Mouse (Mus musculus): ENCODE measurements around the gene Tnpo1.

Tnpo1 gene

GRCm38 (mm10) chr13:98924897-98925485, 1.2 kb downstream of the Tnpo1 start:
- no peak for DNase-seq

- DNase-seq = no peak
These were observed 3.4 kb downstream of the Tnpo1 start for GRCm38 (mm10) chr13:98922806-98923205.

DNA sequence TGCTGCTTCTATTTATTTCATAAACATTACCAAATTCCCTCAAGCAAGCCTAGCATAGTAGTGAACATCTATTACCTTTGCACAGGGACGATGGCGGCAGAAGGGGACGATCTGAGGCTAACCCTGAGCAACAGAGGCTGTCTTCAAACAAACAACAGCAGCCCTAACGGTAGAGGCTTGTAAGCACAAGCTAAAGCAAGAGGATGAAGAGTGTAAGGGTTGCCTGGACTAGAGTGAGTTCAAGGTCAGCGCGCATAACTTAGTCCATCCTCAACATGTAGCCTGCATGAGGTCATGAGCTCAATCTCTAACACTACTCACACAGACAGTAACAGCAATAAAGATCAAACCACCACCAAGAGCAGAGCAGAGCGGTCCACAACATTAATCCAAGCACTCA, 4.9 kb downstream of the Tnpo1 start:
- DNase-seq = no peak

DNA sequence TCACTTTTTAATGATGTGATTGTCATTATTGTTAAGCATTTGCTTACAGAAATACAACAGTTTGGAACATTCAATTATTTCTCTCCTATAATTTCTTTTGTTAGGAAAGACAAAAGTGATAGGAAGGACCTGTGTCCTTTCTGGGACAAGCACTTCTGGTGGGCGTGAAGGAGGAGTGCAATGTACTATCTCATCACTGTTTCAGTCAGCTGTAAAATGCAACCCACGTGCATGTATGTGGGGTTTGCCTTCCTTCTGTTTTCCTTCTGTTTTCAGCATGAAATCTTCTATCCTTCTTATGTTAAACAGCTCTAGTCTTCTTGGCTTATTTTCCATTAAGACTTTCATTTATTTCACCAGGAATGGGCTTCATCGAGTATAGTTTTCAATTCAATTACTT, 5.9 kb downstream of the Tnpo1 start:
- no peak for DNase-seq

- DNase-seq = no peak
These were observed 6.5 kb downstream of the Tnpo1 start for GRCm38 (mm10) chr13:98919695-98920094.

GRCm38 (mm10) chr13:98917851-98918250, 8.3 kb downstream of the Tnpo1 start:
- DNase-seq = no peak

DNA sequence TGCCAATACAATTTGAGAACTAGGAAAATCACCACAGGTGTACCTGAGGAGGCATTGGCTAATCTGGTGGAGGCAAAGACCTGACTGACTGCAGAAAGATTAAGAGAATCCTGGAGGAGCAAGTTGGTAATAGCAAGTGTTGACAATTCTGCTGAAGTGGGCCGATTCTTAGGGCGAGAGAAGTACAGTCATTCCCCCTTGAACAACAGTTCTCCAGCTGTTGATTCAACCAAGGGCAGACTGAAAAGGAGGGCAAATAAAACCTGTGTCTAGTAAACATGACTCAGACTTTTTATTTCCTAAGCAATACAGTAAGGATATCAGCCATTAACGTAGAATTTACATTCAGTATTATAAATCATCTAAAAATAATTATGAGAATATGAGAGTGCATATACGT, 10.6 kb downstream of the Tnpo1 start:
- DNase-seq = no peak

DNA sequence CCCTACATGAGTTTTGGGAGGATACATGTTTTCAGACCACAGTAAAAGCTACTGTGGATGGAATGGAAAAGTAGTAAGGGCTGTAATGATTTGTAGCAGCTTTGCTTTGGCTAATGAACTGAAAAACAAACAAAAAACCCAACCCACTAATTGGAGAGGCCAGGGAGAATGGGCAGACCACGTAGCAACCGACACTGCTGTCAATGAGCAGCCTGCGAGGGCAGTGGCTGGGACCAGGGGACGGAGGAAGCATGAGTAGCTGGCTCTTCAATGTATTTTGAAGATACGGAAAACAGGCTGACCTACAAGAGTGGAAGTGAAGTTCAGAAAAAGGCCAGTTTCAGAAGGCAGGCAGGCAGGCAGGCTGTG, 11.4 kb downstream of the Tnpo1 start:
- DNase-seq = no peak

- no peak for DNase-seq
These were observed 12.0 kb downstream of the Tnpo1 start for GRCm38 (mm10) chr13:98914010-98914843.

DNA sequence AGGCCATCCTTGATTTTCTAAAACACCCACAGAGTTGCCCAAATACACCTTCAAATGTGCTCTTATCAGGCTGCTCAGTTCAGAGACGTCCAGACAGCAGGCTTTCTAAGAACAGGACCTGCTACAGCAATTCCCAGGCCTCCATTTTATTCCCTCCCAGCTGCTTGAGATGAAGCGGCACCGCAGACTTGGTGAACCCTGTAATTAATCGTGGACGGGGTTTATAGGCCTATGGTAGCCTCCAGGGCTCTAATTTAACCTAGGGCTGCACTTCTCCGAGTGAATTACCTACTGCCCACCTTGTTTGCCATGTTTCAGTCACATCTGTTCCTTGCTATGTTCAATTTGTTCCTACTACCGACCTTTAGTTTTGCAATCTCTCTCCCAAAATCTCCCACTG, 13.0 kb downstream of the Tnpo1 start:
- DNase-seq = no peak

DNA sequence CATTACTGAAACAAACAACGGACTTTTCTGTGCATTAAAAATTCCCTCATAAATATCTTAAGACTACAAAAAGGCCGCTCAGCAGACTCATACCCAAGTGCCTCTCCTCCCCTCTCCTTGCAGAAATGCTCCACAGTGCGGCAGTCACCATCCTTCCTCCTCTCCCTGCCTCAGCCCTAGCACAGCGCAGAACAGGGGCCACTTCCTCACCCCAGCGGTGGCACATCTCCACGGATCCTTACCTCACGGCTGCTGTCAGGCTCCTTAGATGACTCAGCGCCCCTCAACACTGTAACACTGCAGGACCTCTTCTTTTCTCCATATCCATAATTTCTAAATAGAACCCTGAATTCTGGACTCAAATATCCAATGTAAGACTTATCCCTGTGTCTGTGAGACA, 13.6 kb downstream of the Tnpo1 start:
- DNase-seq = no peak

DNA sequence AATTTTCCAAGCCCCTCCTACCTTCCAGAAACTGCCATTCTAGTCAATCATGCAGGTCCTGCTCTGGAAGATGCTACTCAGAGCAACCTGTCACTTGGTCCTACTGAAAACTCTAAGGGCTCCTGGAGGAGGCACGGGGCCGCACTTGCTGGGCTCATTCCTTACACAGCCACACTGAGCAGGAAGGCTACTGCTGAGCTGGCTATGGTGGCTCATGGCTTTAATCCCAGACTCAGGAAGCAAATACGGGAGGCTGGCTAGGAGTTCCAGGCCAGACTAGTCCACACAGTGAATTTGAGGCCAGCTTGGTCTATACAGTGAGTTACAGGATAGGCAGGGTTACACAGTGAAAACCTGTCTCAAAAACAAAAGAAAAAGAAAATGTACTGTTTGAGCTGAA, 15.4 kb downstream of the Tnpo1 start:
- peak; percentile 44 for DNase-seq

- DNase-seq = no peak
These were observed 21.6 kb downstream of the Tnpo1 start for GRCm38 (mm10) chr13:98904608-98905007.

DNA sequence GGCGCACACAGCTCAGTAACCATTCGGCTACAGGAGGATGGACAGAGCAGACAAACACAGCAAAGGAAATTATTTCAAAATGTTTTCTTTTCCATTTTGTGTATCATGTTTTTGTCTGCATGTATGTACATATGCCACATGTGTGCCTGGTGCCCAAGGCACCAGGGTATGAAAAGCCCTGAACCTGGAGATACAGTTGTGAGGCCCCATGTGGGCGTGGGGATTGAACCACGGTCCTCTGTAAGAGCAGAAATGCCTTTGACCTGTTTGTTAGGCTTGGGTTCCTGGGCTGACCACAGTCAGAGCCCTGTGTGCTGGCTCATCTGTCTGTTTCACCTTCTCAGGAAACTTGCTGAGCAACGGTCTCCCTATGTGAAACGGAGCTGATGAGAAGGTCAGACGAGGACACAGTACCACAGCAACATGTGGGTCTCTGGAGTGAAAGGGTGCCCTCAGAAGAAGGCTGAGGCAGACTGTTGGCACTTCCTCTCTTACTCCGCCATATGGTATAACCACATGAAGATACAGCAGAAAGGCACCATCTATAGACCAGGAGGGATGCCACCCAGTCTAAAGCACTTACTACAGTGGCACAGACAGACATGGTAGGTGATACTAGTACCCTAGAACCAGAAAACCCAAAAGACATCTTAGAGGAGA, 23.7 kb downstream of the Tnpo1 start:
- no peak for DNase-seq

GRCm38 (mm10) chr13:98899550-98899949, 26.6 kb downstream of the Tnpo1 start:
- DNase-seq = no peak

- DNase-seq = no peak
These were observed 28.6 kb downstream of the Tnpo1 start for GRCm38 (mm10) chr13:98897577-98897976.

DNA sequence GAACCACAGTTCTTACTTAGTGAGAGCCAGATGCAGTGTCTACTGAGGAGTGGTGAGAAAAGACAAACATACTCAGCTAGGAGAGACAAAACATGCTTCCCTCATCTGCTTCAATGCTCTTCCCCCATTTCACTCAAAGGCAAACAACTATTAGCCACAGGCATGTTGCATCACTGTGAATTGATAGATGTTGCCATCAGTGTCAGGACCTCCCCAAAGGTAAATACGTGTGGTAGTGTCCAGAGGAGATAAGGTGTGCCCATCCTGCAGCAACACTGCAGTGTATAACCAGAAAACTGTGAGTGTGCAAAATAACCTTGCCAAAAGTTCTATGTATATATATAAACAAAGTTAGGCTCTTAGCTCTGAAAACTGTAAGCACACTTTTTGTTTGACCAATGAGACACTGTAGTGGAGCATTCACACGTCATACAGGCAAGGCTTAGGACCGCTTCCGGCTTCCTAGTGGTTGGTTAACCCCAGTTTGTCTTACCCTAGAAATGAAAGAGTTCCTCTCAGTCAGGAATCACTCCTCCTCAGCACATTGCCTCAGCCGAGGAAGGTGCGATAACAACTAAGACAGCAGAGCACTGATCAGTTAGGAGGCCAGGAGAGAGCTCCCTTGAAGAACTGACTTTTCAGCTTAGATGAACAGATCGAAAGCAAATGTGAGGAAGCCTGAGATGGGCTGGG, 29.6 kb downstream of the Tnpo1 start:
- no peak for DNase-seq

GRCm38 (mm10) chr13:98896013-98896412, 30.2 kb downstream of the Tnpo1 start:
- no peak for DNase-seq

GRCm38 (mm10) chr13:98894900-98895299, 31.3 kb downstream of the Tnpo1 start:
- DNase-seq = no peak

DNA sequence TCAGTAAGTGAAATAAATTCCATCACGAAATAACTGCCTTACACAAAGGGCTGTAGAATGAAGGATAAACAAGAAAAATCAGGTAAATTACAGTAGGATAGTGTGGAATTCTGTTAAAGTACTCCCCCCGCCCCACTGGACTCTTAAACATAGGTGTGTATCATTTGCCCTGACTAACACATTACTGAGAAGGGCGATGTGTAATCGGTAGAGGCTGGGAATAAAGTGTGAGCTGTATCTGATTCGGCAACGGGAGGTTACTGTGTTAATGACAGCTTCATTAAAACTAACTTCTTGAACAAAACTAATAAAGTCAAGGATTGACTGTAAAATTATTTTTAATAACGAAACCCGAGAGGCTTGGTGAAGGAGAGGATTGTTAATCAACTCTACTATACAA, 34.7 kb downstream of the Tnpo1 start:
- no peak for DNase-seq

- peak; percentile 82 for DNase-seq
These were observed 35.3 kb downstream of the Tnpo1 start for GRCm38 (mm10) chr13:98890871-98891219.

DNA sequence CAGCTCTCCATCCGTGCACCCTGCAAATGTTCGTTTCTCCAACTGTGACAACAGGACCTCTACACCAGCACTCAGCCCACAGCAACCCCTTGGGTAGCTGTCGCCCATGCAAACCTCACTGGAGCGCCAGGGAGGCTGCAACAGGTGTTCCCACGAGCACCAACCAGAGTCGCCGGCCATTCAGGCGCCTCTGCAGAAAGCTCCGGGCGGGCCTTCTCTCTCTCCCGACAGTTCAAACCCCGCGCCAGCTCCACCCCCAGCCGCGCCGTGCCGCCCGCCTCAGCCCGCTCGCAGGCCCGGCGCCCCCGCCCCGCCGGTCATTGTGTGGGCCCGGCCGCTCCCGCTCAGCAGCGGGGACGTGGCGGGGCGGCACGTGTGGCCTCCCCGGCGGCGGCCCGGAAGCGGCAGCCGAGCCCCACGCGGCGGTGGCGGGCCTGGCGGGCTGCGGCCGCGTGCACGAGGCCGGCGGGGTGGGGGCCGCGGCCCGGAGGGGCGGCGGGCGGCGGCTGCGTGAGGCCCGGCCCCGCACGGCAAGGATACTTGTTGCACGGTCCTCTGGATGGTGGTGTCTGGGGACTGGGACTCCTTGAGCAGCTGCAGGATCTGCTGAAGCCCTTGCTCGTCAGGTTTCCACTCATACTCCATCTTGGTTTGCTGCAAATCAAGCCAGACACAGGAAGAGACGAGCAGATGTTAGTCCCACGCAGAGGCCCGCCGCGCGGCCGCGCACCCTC, 35.9 kb downstream of the Tnpo1 start:
- DNase-seq = peak; percentile 46

DNA sequence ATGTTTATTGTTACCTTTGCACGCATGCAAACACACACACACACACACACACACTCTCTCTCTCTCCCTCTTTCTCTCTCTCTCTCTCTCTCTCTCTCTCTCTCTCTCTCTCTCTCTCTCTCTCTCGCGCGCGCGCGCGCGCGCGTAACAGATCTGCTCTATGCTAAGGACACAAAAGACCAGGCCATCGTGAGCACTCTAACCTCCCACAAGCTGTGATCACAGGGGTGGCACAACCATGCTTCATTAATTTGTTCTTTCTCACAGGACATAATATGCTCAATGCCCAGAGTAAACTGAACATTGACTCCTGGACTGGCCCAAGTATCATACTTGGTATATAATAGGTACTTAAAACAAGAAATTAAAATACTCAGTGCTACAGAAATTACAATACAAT, 37.0 kb downstream of the Tnpo1 start:
- no peak for DNase-seq
